Comparison of ENCODE assay signal across 12 mouse cellular contexts in genomic region chr5:97277795-97278572, GRCm38 (mm10).
A peak's percentile ranks its signal among the peaks of the same experiment; 100 is the strongest.
DNase-seq lines count a peak whose midpoint lies in the region; ATAC-seq and TF ChIP-seq lines count a peak whose summit lies in the region.
"Had no signal": no experiment of that assay in that cellular context is flagged by ENCODE, and none has a peak within 500 bp of the region (broad histone marks: within the 10 kb centered on the region; RNA-seq: fewer than 3 reads in every experiment).

No protein-coding gene starts in this region.

- 69% methylated on average over 16 of the region's 16 CpGs for WGBS in neural tube, embryonic 15.5 days
- whole genome bisulfite sequencing in forebrain, embryonic 16.5 days = 38% methylated on average over 16 of the region's 16 CpGs
- 66% methylated on average over 16 of the region's 16 CpGs for WGBS in heart, embryonic 11.5 days (ENCODE audit: insufficient replicate concordance)

- H3K27ac ChIP-seq in gastrocnemius, adult 2 months = no peak overlapping the region
- H3K27ac ChIP-seq in neural tube, embryonic 15.5 days (replicated peaks) = no peak overlapping the region
- peak overlapping the region; percentile 33 for H3K27ac ChIP-seq in forebrain, embryonic 16.5 days (ENCODE audit: low read length)
- H3K27ac ChIP-seq in heart, embryonic 11.5 days (ENCODE audit: low read depth, low read length) = no peak overlapping the region
- H3K27ac ChIP-seq: heart, embryonic 15.5 days; neural tube, embryonic 12.5 days had no signal

- no peak for TF ChIP-seq CTCF in gastrocnemius, adult 2 months (IDR thresholded peaks at IDR 0.05)

- ATAC-seq in neural tube, embryonic 15.5 days (ENCODE audit: low FRiP score) = no peak
- peak; percentile 61 for ATAC-seq in forebrain, embryonic 16.5 days
- no peak for ATAC-seq in heart, embryonic 11.5 days (replicated peaks; ENCODE audit: insufficient number of reproducible peaks, low FRiP score, low TSS enrichment)

- H3K4me1 ChIP-seq in neural tube, embryonic 15.5 days = no peaks in the 10 kb centered on the region
- peaks cover 19% of the 10 kb centered on the region for H3K4me1 ChIP-seq in forebrain, embryonic 16.5 days (replicated peaks; ENCODE audit: control insufficient read depth, insufficient read depth, low read length)
- H3K4me1 ChIP-seq in heart, embryonic 11.5 days (ENCODE audit: control insufficient read depth, insufficient read depth, low read length) = no peaks in the 10 kb centered on the region
- H3K4me1 ChIP-seq: heart, embryonic 15.5 days; neural tube, embryonic 12.5 days had no signal

- H3K36me3 ChIP-seq in neural tube, embryonic 15.5 days = no peaks in the 10 kb centered on the region
- no peaks in the 10 kb centered on the region for H3K36me3 ChIP-seq in forebrain, embryonic 16.5 days (ENCODE audit: control insufficient read depth, insufficient read depth)
- no peaks in the 10 kb centered on the region for H3K36me3 ChIP-seq in heart, embryonic 11.5 days (ENCODE audit: control insufficient read depth, insufficient read depth, low read length)
- H3K36me3 ChIP-seq: heart, embryonic 15.5 days; neural tube, embryonic 12.5 days had no signal

- H3K9ac ChIP-seq in neural tube, embryonic 15.5 days (replicated peaks) = no peak overlapping the region
- no peak overlapping the region for H3K9ac ChIP-seq in forebrain, embryonic 16.5 days (replicated peaks; ENCODE audit: low read depth, low read length)
- no peak overlapping the region for H3K9ac ChIP-seq in heart, embryonic 11.5 days (ENCODE audit: low read depth, low read length)
- H3K9ac ChIP-seq: heart, embryonic 15.5 days; neural tube, embryonic 12.5 days had no signal

- H3K9me3 ChIP-seq in neural tube, embryonic 15.5 days (replicated peaks) = no peaks in the 10 kb centered on the region
- H3K9me3 ChIP-seq in forebrain, embryonic 16.5 days (ENCODE audit: control insufficient read depth, low read length) = no peaks in the 10 kb centered on the region
- no peaks in the 10 kb centered on the region for H3K9me3 ChIP-seq in heart, embryonic 11.5 days (replicated peaks; ENCODE audit: control insufficient read depth, low read length)
- H3K9me3 ChIP-seq: heart, embryonic 15.5 days; neural tube, embryonic 12.5 days had no signal

- intact Hi-C loops in gastrocnemius, adult 2 months (cut with DNase I) = no loop called here

- H3K4me3 ChIP-seq in gastrocnemius, adult 2 months = no peak overlapping the region
- no peak overlapping the region for H3K4me3 ChIP-seq in neural tube, embryonic 15.5 days (replicated peaks)
- peak overlapping the region; percentile 9 for H3K4me3 ChIP-seq in forebrain, embryonic 16.5 days (replicated peaks; ENCODE audit: low read length)
- no peak overlapping the region for H3K4me3 ChIP-seq in heart, embryonic 11.5 days (ENCODE audit: low read depth, low read length)
- H3K4me3 ChIP-seq: heart, embryonic 15.5 days; neural tube, embryonic 12.5 days had no signal

- no peaks in the 10 kb centered on the region for H3K27me3 ChIP-seq in neural tube, embryonic 15.5 days (replicated peaks)
- H3K27me3 ChIP-seq in forebrain, embryonic 16.5 days (replicated peaks; ENCODE audit: control insufficient read depth, insufficient read depth, low read length) = no peaks in the 10 kb centered on the region
- no peaks in the 10 kb centered on the region for H3K27me3 ChIP-seq in heart, embryonic 11.5 days (ENCODE audit: control insufficient read depth, insufficient read depth, low read length)
- H3K27me3 ChIP-seq: heart, embryonic 15.5 days; neural tube, embryonic 12.5 days had no signal

- DNase-seq in gastrocnemius, postnatal 10 days = peak; percentile 13
- DNase-seq in gastrocnemius, adult 2 months = no peak
- DNase-seq in neural tube, embryonic 10.5 days (ENCODE audit: extremely low spot score, low spot score) = no peak
- DNase-seq in right cerebral cortex, postnatal 4 days = peak; percentile 16
- DNase-seq in heart, adult 8-10 months (ENCODE audit: low spot score) = no peak
- DNase-seq: lung, adult 18-20 months; thymus, adult 18-20 months had no signal

- H3K4me2 ChIP-seq in neural tube, embryonic 15.5 days = peak overlapping the region; percentile 31
- H3K4me2 ChIP-seq in forebrain, embryonic 16.5 days (ENCODE audit: low read length) = peak overlapping the region; percentile 33
- H3K4me2 ChIP-seq in heart, embryonic 11.5 days = no peak overlapping the region
- H3K4me2 ChIP-seq: heart, embryonic 15.5 days; neural tube, embryonic 12.5 days had no signal

Comparison
In these comparisons a context has a peak if more than half of its experiments do, and no peak if none do; other contexts are left out.
1. DNase-seq: peak in gastrocnemius, postnatal 10 days (single experiment) and right cerebral cortex, postnatal 4 days (single experiment); none in gastrocnemius, adult 2 months (single experiment), neural tube, embryonic 10.5 days (single experiment) and heart, adult 8-10 months (single experiment).